Mouse (Mus musculus) common myeloid progenitor, adult 5-6 weeks (primary cell): ENCODE data around the gene D130040H23Rik. TPM values are rescaled to one million over a fixed set of nuclear protein-coding genes. Genes with fewer than 3 reads are reported as not detected.

Experiments
- ATAC-seq: replicated peaks from 2 replicates; pipeline ENCODE4 v1.8.0; 2016; ENCODE audit warnings: low read depth, mild to moderate bottlenecking, moderate TSS enrichment, inconsistent platforms; ENCODE audit not compliant: poor library complexity, severe bottlenecking
- total RNA-seq: library from RNA; stranded (forward); fragments of 200-1000, 187-1606 nt; gene quantifications from 2 replicates; pipeline ENCODE4 v1.2.3, GENCODE M21; 2017

D130040H23Rik gene
- total RNA-seq = 8.4 and 17.3 TPM in 2 replicates

DNA sequence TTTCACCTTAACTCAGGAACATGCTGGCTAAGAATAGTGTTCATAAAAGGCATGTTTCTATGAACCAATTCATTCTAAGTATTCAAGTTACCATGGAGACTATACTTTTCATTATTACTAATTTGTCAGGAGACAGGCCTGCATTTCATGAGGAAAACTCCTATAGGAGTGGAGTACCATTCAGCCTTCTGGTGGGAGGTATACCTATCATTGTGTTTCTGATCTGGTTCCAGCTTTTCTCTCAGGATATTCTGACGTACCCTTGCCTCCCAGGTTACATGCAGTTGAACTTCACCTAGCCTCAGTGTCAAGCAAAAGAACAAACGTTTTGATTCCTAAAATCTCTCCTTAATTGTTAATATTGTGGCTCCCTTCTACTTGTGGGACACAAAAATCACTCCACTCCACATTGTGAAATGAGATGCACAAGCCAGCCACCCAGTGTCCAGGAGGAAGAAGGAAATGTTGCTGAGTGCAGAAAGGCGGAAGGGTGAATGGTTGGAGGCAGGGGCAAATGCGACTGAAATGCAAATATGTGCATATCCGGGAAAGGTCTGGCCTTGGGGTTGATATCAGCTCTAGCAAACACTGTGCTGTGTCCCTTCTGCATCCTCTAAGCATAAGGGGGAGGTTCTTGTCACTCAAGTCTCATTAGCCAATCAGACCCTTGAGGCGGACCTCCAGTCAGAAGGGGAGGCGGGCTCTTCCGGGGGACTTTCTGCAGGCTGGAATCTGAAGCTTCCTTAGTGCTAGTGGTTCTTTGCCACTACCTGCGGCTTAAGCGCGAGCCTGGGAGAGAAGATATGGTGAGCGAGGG, at the start of gene D130040H23Rik:
Gene D130040H23Rik (plus strand): TSS at position 695 of the 817 bp plus-strand sequence.
- peak; percentile 99 for ATAC-seq

DNA sequence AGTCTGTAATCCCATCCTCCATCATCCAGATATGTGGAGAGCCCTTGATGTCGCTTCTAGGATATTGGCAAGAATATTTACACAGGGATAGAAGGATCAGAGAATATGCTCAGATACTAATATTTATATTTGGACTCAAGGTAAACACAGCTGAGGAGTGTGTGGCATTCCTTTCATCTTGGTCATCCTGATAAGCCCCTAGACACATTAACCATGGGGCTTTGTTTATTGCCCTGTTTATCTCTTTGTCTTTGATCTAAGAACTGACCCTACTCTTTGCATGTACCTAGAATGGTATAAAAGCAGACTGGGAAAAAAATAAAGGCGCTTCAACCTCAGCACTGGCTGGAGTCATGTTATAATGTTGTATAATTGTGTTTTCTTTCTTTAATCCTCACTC, 28.3 kb upstream of the D130040H23Rik start:
- ATAC-seq = no peak

DNA sequence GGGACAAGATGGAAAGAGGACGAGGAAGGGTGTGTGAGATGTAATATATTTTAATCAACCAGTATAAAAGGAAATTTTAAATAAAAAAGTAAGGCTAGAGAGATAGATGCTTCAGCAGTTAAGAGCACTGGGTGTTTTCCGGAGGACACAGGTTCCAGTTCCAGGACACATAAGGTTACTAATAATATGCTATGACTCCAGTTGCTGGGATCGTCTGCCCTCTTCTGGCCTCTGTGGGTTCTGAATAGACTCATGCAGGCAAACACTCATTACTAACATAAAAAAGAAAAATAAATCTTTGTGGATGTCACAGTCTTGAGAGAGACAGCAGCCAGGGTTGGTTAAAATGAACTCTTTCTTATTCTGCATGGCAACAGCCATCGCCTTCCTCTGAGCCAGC, 2.4 kb upstream of the D130040H23Rik start:
- no peak for ATAC-seq

DNA sequence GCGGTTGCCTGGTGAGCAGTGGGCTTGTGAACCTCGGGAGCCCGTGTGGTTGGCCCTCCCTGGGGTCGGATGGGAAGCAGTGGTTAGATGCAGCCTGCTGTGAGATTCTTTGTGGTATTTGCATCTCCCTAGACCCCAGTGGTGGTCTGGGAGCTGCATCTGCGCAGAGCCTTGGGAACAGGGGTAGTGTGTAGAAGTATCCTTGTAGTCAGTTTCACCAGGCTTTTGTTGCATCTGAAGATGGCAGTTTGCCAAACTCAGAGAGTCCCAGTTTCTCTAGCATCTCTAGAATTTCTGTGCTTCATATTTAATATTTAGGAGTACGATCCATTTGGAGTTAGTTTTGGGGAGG, 299 bp downstream of the D130040H23Rik start:
- no peak for ATAC-seq

DNA sequence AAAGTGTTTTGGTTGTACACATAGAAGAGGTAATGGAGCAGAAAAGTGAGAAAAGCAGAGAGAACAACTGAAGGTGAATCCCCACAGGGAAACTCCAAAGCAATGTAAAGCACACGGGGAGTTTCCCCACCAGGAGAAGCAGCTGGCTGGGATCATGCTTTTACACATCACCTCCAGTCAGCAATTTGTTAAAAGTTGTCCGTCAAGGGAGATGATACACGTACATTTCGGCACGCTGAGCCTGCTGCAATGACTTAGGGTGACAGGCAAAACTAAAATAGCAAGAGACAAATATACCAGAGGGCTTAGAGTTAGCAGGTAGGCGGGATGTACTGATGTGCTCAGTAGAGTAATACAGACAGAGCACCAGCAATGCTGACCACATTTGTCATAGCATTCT, 1.6 kb downstream of the D130040H23Rik start:
- no peak for ATAC-seq

DNA sequence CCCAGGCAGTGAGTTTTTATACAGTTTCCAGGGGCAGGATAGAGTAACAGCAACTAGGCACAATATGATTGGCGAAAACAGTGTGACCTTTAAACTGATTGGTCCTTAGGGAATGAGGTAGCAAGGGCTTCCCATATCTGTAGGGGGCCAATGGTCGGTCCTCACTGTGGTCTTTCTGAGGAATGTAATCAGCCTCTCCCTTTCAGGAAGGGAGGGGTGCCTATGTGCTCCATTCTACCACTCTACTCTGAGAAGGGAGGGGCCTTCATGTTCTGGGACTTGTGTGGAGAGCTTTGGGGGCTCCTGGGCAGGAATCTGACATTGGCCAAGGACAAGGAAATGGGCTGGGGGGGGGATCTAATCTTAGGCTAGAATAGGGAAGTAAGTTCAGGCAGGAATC, 53.9 kb downstream of the D130040H23Rik start:
- no peak for ATAC-seq

DNA sequence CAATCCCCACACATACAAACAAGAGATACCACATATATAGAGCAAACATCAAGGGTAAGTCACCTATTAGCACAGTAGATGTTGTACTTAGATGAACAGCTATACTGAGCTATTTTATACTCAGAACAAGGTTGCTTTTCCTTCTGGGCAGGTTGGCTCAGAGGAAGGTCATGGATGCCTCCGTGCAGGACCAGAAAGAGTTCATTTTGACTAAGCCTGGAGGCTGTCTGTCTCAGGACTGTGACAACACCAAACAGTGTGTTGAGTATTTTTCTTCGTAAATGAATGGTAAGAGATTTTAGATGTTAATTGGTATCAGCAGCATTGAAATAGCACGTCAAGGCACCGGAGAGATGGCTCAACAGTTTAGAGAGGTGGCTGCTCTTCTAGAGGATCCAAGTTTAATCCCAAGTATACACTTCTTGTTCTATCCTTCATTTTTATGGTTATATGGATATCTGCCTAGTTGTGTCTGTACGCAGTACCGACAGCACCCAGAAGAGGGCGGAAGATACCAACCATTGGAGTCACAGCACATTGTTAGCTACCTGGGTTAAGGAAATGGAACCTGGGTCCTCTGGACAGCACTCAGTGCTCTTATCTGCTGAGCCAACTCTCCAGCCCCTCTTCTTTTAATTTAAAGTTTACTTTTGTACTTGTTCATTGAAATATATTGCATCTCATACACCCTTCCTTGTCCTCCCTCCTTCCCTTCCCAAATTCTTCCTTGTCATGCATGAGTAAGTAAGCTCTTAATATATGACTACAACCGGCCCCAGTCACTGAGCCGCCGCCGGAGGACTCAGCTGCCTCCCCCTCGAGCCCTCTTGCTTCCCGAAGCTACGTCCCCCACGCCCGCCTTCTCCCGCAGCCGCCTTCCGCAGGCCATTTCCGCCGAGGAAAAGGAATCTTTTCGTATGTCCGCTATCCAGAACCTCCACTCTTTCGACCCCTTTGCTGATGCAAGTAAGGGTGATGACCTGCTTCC, 57.7 kb downstream of the D130040H23Rik start:
- peak; percentile 99 for ATAC-seq

DNA sequence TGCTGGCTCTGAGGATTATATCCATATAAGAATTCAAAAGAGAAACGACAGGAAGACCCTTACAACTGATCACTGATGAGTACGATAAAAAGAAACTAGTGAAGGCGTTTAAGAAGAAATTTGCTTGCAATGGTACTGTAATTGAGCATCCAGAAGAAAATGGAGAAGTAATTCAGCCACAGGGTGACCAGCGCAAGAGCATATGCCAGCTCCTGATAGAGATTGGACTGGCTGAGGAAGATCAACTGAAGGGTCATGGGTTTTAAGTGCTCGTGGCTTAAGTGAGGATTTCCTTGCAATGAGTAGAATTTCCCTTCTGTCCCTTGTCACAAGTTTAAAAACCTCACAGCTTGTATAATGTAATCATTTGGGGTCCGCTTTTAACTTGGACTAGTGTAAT, 58.4 kb downstream of the D130040H23Rik start:
- ATAC-seq = peak; percentile 60

Other genes with a start within 250 kb of the D130040H23Rik start
- 36.7 and 39.0 TPM in 2 replicates for gene Zfp930, start 62.0 kb upstream of the D130040H23Rik start, total RNA-seq
- not detected in 2 replicates for gene Gm9495, start 182.5 kb downstream of the D130040H23Rik start, total RNA-seq